Mouse (Mus musculus) lung, postnatal 0 days (tissue): ENCODE measurements around the gene Comt.

Experiments used
- CTCF ChIP-seq: IDR thresholded peaks from 2 replicates; pipeline ENCODE4 v1.5.1; 2016; ENCODE audit warnings: antibody characterized with exemption, mild to moderate bottlenecking
- EP300 ChIP-seq: IDR thresholded peaks from 2 replicates; pipeline ENCODE4 v1.6.1; 2016; ENCODE audit warnings: antibody characterized with exemption, mild to moderate bottlenecking, control low read depth

GRCm38 (mm10) chr16:18472976-18473375 is 46.3 kb upstream of the Comt start:
- TF ChIP-seq CTCF (no peak), EP300 (no peak)
